Mouse (Mus musculus): ENCODE data around the gene Proca1.

Proca1 gene

GRCm38 (mm10) chr11:78165761-78166109, 27.5 kb upstream of the Proca1 start:
- DNase-seq (ENCODE audit: low read depth, low spot score), result no peak

- no peak for DNase-seq (ENCODE audit: low read depth, low spot score)
Observed at GRCm38 (mm10) chr11:78166161-78166560, 27.0 kb upstream of the Proca1 start.

GRCm38 (mm10) chr11:78166640-78167039, 26.6 kb upstream of the Proca1 start:
- DNase-seq (ENCODE audit: low read depth, low spot score), result no peak

GRCm38 (mm10) chr11:78167257-78167959, 25.8 kb upstream of the Proca1 start:
- no peak for DNase-seq (ENCODE audit: low read depth, low spot score)

- DNase-seq (ENCODE audit: low read depth, low spot score), result no peak
Observed at GRCm38 (mm10) chr11:78168541-78169468, 24.4 kb upstream of the Proca1 start.

- no peak for DNase-seq (ENCODE audit: low read depth, low spot score)
Observed at GRCm38 (mm10) chr11:78170306-78170705, 22.9 kb upstream of the Proca1 start.

- DNase-seq (ENCODE audit: low read depth, low spot score), result no peak
Observed at GRCm38 (mm10) chr11:78171328-78171727, 21.9 kb upstream of the Proca1 start.

- DNase-seq (ENCODE audit: low read depth, low spot score), result no peak
Observed at GRCm38 (mm10) chr11:78172034-78172747, 21.0 kb upstream of the Proca1 start.

- no peak for DNase-seq (ENCODE audit: low read depth, low spot score)
Observed at GRCm38 (mm10) chr11:78172748-78173383, 20.3 kb upstream of the Proca1 start.

GRCm38 (mm10) chr11:78174506-78174905, 18.7 kb upstream of the Proca1 start:
- no peak for DNase-seq (ENCODE audit: low read depth, low spot score)

GRCm38 (mm10) chr11:78175771-78176401, 17.3 kb upstream of the Proca1 start:
- no peak for DNase-seq (ENCODE audit: low read depth, low spot score)

GRCm38 (mm10) chr11:78176402-78176862, 16.8 kb upstream of the Proca1 start, which contains the start of the genes Nek8 and Tlcd1:
Nek8 (minus strand) TSS chr11:78176675.
Tlcd1 (plus strand) TSS chr11:78176711.
- no peak for DNase-seq (ENCODE audit: low read depth, low spot score)

GRCm38 (mm10) chr11:78176905-78177331, 16.3 kb upstream of the Proca1 start:
- no peak for DNase-seq (ENCODE audit: low read depth, low spot score)

- DNase-seq (ENCODE audit: low read depth, low spot score), result no peak
Observed at GRCm38 (mm10) chr11:78177437-78177836, 15.8 kb upstream of the Proca1 start.

- no peak for DNase-seq (ENCODE audit: low read depth, low spot score)
Observed at GRCm38 (mm10) chr11:78177903-78178858, 15.0 kb upstream of the Proca1 start.

GRCm38 (mm10) chr11:78178859-78179437, 14.2 kb upstream of the Proca1 start:
- DNase-seq (ENCODE audit: low read depth, low spot score), result no peak

GRCm38 (mm10) chr11:78179438-78179999, 13.7 kb upstream of the Proca1 start:
- DNase-seq (ENCODE audit: low read depth, low spot score), result no peak

- DNase-seq (ENCODE audit: low read depth, low spot score), result no peak
Observed at GRCm38 (mm10) chr11:78180081-78180761, 13.0 kb upstream of the Proca1 start.
